Mouse (Mus musculus): ENCODE measurements around the gene Nfkb2. TPM values are rescaled to one million over a fixed set of nuclear protein-coding genes. Genes with fewer than 3 reads are reported as not detected.

The Nfkb2 gene
- not detected in 2 replicates for polyA plus RNA-seq (2012; ENCODE audit: insufficient read depth, insufficient read length, low replicate concordance, missing spikeins)

DNA sequence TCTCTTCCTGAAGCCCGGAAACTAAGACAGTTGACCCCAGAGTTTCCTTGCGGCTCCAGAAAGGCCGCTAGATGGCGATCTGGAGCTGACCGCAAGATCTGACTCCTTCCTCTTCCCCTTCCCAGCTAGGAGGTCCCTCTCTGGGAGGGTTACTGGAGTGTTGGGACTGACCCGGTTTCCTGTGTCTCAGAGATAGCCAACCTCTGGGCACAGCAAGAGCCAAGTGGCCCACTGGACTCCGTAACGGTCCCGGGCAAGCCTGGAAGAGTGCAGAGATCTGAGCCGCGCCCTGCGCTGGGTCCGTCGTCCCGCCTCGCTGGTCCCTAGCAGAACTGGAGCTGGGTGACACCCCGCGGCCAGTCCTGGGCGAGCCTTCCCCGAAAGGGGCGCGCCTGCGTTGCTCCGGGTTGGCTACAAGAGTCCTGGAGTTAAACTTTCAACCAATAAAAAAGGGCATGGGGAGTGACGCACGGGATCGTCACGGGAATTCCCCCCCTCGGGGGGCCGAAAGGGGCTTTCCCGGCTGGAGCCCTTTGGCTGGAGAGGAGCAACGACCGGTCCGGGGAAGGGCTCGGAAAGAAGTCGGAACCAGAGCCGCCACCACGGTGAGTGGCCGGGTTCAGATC lies at the start of gene Nfkb2:
TSS of gene Nfkb2 (plus strand) at position 105 of the 626 bp plus-strand sequence.
- no peak within 1 kb of the TSS for H3K27ac ChIP-seq (ENCODE audit: insufficient read depth, low read depth, low read length)
- under 1% methylated on average over 39 of the region's 39 CpGs for WGBS
- TF ChIP-seq CTCF (IDR thresholded peaks at IDR 0.05; ENCODE audit: insufficient read depth, low read depth, low read length): peak; percentile 82
- TF ChIP-seq POLR2A (IDR thresholded peaks at IDR 0.05; ENCODE audit: insufficient read depth, low read depth, low read length): 0 out of 2 replicates have a peak, but pooled peaks have one; percentile 14
- peak within 1 kb of the TSS; percentile 57 for H3K4me3 ChIP-seq (ENCODE audit: insufficient read depth, low read depth, low read length)
- peaks cover 24% of the 10 kb centered on the region for H3K4me1 ChIP-seq (ENCODE audit: control insufficient read depth, insufficient read depth, low read length)

DNA sequence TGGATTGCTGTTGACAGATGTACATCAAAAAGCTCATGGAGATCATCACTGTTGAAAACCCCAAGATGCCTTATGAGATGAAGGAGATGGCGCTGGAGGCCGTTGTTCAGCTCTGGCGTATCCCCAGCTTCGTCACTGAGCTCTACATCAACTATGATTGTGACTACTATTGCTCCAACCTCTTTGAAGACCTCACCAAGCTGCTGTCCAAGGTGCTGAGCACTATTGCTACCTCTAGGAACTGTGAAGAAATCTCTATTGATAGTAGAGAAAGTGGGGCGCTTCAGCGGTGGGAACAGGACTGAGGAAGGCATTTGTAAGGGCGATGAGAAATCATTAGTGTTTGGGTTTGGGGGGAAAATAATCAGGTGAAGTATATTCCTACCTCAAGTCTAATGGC lies 39.4 kb upstream of the Nfkb2 start:
- H3K4me1 ChIP-seq (ENCODE audit: control insufficient read depth, insufficient read depth, low read length): no peaks in the 10 kb centered on the region
- H3K4me3 ChIP-seq (ENCODE audit: insufficient read depth, low read depth, low read length): no peak overlapping the region
- no peak overlapping the region for H3K27ac ChIP-seq (ENCODE audit: insufficient read depth, low read depth, low read length)
- WGBS: 95% methylated on average over 7 of the region's 7 CpGs
- TF ChIP-seq CTCF (IDR thresholded peaks at IDR 0.05; ENCODE audit: insufficient read depth, low read depth, low read length): no peak
- TF ChIP-seq POLR2A (IDR thresholded peaks at IDR 0.05; ENCODE audit: insufficient read depth, low read depth, low read length): no peak

- H3K27ac ChIP-seq (ENCODE audit: insufficient read depth, low read depth, low read length): no peak overlapping the region
- H3K4me1 ChIP-seq (ENCODE audit: control insufficient read depth, insufficient read depth, low read length): no peaks in the 10 kb centered on the region
- TF ChIP-seq CTCF (IDR thresholded peaks at IDR 0.05; ENCODE audit: insufficient read depth, low read depth, low read length): no peak
- TF ChIP-seq POLR2A (IDR thresholded peaks at IDR 0.05; ENCODE audit: insufficient read depth, low read depth, low read length): no peak
- no peak overlapping the region for H3K4me3 ChIP-seq (ENCODE audit: insufficient read depth, low read depth, low read length)
These were observed 28.8 kb upstream of the Nfkb2 start for GRCm38 (mm10) chr19:46275307-46275706.

DNA sequence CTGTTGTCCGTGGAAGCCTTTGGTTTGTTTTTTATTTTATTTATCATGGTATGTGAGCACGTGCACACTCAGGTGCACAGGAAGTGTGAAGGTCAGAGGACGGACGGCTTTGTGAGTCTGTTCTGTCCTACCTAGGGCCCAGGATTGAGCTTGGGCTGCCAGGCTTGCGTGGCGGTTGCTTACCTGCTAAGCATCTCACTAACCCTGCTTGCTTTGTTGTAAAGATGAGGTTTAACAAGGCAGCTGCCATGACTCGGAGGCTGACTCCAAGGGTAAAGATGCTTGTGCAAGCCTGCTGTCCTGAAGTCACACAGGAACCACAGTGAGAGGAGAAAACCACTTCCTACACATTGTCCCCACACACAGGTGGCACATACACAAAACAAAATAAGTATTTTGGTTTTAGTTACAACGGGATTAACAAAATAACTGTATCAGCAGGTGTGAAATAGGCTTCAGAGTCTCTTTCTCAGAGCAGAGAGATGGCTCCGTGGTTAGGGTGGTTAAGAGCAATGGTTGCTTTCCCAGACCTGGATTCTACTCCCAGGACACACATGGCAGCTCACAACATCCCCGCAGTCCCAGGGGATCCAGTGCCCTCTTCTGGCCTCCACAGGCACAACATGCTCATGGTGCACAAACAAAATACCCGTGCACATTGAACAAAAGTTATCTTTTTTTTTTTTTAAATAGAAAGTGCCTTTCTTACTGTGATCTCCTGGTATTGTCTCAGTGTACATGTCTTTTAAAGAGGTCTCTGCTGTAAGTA lies 21.9 kb upstream of the Nfkb2 start:
- 95% methylated on average over 11 of the region's 11 CpGs for WGBS
- TF ChIP-seq POLR2A (IDR thresholded peaks at IDR 0.05; ENCODE audit: insufficient read depth, low read depth, low read length) (no peak), CTCF (IDR thresholded peaks at IDR 0.05; ENCODE audit: insufficient read depth, low read depth, low read length) (no peak)

GRCm38 (mm10) chr19:46284686-46285085 lies 19.4 kb upstream of the Nfkb2 start:
- no peak for TF ChIP-seq CTCF (IDR thresholded peaks at IDR 0.05; ENCODE audit: insufficient read depth, low read depth, low read length)
- TF ChIP-seq POLR2A (IDR thresholded peaks at IDR 0.05; ENCODE audit: insufficient read depth, low read depth, low read length): no peak
- Histone ChIP-seq H3K4me3 (ENCODE audit: insufficient read depth, low read depth, low read length) (no peak overlapping the region), H3K27ac (ENCODE audit: insufficient read depth, low read depth, low read length) (no peak overlapping the region), H3K4me1 (ENCODE audit: control insufficient read depth, insufficient read depth, low read length) (no peaks in the 10 kb centered on the region)
- 96% methylated on average over 4 of the region's 4 CpGs for WGBS

More for the DNA sequence above, 21.9 kb upstream of the Nfkb2 start:
- Histone ChIP-seq H3K4me3 (ENCODE audit: insufficient read depth, low read depth, low read length) (no peak overlapping the region), H3K4me1 (ENCODE audit: control insufficient read depth, insufficient read depth, low read length) (no peaks in the 10 kb centered on the region), H3K27ac (ENCODE audit: insufficient read depth, low read depth, low read length) (no peak overlapping the region)

DNA sequence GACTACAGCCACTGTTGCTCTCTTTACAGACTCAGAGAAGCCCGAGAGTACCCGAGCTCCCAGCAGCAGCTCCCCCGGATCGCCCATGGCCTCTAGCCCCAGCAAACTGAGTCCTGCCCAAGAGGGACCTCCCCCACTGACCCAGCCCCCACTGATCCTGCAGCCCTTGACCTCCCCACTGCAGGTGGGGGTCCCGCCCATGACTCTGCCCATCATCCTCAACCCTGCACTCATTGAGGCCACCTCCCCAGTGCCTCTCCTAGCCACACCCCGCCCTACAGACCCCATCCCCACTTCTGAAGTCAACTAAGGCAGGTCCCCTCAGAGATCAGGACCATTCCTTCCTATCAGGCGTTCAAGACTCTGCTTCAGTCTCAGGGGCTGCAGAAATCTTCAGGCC lies 18.5 kb upstream of the Nfkb2 start:
- 87% methylated on average over 7 of the region's 7 CpGs for WGBS
- no peaks in the 10 kb centered on the region for H3K4me1 ChIP-seq (ENCODE audit: control insufficient read depth, insufficient read depth, low read length)

DNA sequence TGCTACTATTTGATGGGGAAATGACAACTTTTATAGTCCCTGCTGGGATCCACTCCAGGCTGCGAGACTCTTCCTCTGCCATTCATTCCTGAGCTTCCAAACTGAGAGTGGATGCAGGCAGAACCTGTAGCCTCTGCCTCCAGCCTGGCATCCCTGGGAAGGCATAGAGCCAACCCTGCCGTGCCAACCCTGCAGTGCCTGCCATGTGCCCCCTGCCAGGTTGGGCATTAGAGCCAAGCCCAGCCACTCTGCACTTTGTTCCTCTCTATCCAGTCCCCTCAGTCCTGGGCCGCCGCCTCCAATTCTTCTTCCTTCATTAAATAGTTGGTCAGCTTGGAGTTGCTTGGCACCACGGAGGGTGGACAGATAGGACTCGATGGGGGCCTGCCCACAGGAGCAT lies 18.1 kb upstream of the Nfkb2 start:
- Histone ChIP-seq H3K4me3 (ENCODE audit: insufficient read depth, low read depth, low read length) (no peak overlapping the region), H3K27ac (ENCODE audit: insufficient read depth, low read depth, low read length) (no peak overlapping the region), H3K4me1 (ENCODE audit: control insufficient read depth, insufficient read depth, low read length) (no peaks in the 10 kb centered on the region)
- TF ChIP-seq POLR2A (IDR thresholded peaks at IDR 0.05; ENCODE audit: insufficient read depth, low read depth, low read length) (no peak), CTCF (IDR thresholded peaks at IDR 0.05; ENCODE audit: insufficient read depth, low read depth, low read length) (no peak)
- 49% methylated on average over 6 of the region's 6 CpGs for WGBS

More for the DNA sequence above, 18.5 kb upstream of the Nfkb2 start:
- H3K4me3 ChIP-seq (ENCODE audit: insufficient read depth, low read depth, low read length): no peak overlapping the region
- no peak for TF ChIP-seq POLR2A (IDR thresholded peaks at IDR 0.05; ENCODE audit: insufficient read depth, low read depth, low read length)
- TF ChIP-seq CTCF (IDR thresholded peaks at IDR 0.05; ENCODE audit: insufficient read depth, low read depth, low read length): no peak
- H3K27ac ChIP-seq (ENCODE audit: insufficient read depth, low read depth, low read length): no peak overlapping the region

GRCm38 (mm10) chr19:46286926-46287325 lies 17.2 kb upstream of the Nfkb2 start:
- no peak overlapping the region for H3K4me3 ChIP-seq (ENCODE audit: insufficient read depth, low read depth, low read length)
- no peaks in the 10 kb centered on the region for H3K4me1 ChIP-seq (ENCODE audit: control insufficient read depth, insufficient read depth, low read length)
- TF ChIP-seq CTCF (IDR thresholded peaks at IDR 0.05; ENCODE audit: insufficient read depth, low read depth, low read length) (no peak), POLR2A (IDR thresholded peaks at IDR 0.05; ENCODE audit: insufficient read depth, low read depth, low read length) (no peak)
- no peak overlapping the region for H3K27ac ChIP-seq (ENCODE audit: insufficient read depth, low read depth, low read length)
- 85% methylated on average over 3 of the region's 3 CpGs for WGBS

GRCm38 (mm10) chr19:46287566-46287965 lies 16.6 kb upstream of the Nfkb2 start:
- no peak overlapping the region for H3K27ac ChIP-seq (ENCODE audit: insufficient read depth, low read depth, low read length)
- H3K4me1 ChIP-seq (ENCODE audit: control insufficient read depth, insufficient read depth, low read length): no peaks in the 10 kb centered on the region
- TF ChIP-seq POLR2A (IDR thresholded peaks at IDR 0.05; ENCODE audit: insufficient read depth, low read depth, low read length) (no peak), CTCF (IDR thresholded peaks at IDR 0.05; ENCODE audit: insufficient read depth, low read depth, low read length) (no peak)
- H3K4me3 ChIP-seq (ENCODE audit: insufficient read depth, low read depth, low read length): no peak overlapping the region
- 91% methylated on average over 3 of the region's 3 CpGs for WGBS

Measured in olfactory bulb, adult 2 months (tissue).